Mouse (Mus musculus): ENCODE results near the gene Zfp764.
"Not testable (repeated sequence)": the region's sequence is repeated elsewhere in the genome, so short reads cannot be mapped to it uniquely, and the experiment has no call there.

Gene Zfp764

DNA sequence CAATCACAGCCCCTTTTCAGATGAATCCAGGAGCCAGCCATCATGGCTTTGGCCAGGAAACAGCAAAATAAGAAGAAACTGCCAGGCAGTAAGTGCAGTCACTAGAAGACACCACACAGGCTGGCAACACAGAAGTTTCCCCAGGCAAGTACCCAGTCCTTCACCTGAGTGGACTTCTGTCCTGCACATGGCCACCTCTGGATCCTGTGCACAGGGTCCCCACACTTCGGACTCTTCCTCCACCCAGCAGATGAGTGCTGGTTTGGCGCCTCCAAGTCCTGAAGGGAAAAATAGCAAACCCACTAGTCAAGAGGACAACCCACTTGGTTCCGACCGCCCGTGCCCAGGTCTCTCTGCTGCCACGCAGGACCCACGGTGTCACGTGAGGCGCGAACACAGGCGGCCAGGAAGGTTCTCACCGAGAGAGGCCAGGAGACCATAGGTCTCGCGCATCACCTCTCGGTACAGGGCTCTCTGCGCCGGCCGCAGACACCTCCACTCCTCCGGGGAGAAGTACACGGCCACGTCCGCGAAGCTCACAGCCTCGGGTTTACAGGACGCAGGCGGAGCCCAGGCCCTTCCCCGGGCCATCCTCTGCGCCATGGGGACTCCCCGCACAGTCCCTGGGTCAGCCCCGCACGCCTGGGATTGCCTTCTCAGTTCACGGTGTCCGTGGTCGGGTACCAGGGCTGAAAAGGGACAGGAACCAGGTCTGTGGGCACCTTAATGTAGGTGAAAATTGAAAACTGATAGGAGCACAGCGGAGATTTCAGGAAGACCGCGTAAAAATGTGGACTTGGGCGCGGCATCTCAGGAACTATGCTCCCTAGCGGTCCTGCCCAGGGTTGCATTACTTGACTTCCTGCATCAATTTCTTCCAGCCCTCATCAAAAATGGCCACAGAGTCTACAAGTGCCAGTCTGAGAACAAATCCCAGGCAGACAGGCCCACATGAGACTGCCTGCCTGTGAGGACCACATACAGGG, at the start of gene Zfp764:
TSS of gene Zfp764 (minus strand) at position 821 of the 986 bp plus-strand sequence.
- peak; percentile 79 for DNase-seq (ENCODE audit: low spot score)

DNA sequence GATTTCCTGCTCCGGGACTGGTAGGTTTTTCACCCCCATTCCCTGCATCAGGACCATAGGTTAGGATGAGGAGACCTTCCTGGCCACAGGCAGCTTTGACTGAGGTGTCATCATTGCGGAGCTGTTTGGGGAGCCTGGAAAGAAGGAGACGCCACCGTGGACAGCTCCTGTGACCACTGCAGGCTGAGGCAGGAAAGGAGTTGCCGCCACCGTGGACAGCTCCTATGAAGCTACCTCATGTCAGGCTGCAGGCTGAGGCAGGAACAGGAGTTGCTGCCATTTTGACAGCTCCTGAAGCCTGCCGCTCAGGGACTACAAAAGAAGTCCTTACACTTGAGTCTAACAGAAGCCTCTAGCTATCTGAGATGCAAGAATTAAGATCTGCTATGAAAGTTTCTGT, 48.3 kb upstream of the Zfp764 start:
- no peak for DNase-seq (ENCODE audit: low spot score)

DNA sequence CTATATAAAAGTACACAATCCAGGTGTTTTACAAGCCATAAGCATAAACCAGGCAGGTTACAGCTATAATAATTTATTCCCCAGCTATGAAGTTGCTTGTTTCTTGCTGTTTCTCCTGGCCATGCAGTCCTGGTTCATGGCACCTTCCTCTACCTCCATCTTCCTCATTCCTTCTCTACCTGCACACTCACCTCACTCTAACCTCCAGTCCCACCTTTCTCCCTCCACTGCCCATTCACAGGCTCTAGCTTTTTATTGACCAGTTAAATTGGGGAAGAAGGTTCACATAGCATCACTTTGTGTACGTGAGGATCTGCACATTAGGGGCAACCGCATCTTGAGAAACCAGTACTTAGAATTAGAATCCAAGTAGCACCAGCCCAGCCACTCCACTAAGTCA, 46.4 kb upstream of the Zfp764 start:
- DNase-seq (ENCODE audit: low spot score) = no peak

DNA sequence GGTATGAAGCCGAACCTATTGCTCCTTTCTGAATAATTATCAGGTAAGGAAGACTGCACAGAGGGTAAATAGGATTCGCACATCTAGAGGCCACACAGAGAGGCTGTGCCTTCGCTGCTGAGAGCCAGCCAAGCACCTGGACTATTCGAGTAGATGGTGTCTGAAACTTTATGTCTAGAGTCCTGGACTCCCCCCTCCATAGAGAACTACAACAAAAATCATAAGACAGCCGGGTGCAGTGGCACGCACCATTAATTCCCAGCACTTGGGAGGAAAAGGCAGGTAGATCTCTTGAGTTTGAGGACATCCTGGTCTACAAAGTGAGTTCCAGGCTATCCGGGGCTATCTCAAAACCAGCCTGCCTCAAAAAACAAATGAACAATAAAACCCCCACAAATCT, 43.3 kb upstream of the Zfp764 start:
- no peak for DNase-seq (ENCODE audit: low spot score)

DNA sequence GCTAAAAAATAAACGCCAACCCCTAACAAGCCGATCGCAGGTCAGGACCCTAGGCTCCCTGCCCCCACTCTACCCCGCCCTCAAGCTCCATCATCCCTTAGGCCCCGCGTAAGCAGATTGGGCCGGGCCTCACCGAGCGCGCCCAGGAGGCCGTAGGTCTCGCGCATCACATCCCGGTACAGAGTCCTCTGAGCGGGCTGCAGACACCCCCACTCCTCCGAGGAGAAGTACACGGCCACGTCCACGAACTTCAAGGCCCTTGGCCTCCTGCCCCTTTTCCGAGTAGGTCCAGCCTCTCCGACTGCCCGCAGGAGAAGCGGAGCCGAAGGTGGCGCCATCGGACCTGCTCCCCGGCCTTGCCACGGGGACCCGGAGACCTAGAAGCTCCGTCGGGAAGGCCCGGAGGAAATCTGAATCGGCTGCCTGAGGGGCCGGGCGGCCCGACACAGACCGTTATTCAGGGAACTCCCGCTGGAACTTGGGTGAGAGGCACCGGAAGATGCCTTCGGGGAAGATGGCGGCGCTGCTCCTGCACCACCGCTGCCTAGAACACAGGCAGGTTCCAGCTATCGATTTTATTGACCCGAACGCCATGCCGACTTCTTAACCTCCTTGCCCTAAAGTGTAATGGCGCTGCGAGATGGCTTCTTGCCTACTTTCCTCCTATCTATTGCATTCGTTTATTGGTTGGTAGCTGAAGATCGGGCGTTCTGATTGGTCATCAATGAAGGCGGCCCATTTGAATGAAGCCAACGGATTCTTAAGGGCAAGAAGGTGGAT, 42.1 kb upstream of the Zfp764 start, which contains the start of gene Zfp689:
TSS of gene Zfp689 (minus strand) at position 638 of the 780 bp plus-strand sequence.
- DNase-seq (ENCODE audit: low spot score) = peak; percentile 96

DNA sequence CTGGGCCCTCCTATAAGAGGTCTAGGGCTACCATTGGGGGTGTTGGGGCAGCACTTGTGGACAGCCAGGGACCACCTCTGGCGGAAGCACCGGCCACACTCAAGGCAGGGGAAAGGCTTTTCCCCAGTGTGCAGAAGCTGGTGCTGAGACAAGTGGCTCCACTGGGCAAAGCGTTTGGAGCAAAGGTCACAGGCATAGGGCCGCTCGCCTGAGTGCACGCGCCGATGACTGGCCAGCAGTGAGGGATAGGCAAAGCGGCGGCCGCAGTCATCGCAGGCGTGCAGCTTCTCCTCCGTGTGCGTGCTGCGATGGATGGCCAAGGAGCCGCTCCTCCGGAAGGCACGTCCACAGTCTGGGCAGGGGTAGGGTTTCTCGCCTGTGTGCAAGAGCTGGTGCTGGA, 37.4 kb upstream of the Zfp764 start:
- DNase-seq (ENCODE audit: low spot score) = no peak

DNA sequence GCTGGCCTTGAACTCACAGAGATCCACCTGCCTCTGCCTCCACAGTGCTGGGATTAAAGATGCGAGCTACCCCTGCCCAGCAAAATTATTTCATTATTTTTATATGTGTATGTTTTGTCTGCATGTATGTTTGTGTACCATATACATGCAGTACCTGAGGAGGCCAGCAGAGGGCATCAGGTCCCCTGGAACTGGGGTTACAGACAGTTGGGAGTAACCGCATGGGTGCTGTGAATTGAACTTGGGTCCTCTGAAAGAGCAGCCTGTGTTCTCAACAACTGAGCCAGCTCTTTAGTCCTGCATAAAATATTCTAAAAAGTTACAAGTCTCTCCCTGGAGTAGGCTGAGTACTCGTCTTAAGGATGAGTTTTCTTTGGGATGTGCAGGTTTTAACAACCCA, 31.1 kb upstream of the Zfp764 start:
- no peak for DNase-seq (ENCODE audit: low spot score)

DNA sequence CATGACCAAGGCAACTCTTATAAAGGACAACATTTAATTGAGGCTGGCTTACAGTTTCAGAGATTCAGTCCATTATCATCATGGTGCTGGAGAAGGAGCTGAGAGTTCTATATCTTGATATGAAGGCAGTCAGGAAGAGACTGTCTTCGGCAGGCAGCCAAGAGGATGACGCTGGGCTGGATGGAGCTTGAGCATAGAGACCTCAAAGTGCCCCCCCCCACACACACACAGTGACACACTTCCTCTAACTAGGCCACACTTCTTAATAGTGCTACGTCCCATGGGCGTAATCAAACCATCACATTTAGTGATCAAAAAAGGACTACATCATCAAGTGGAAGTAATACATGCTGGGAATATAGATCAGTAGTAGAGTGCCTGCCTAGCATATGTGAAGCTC, 28.6 kb upstream of the Zfp764 start:
- no peak for DNase-seq (ENCODE audit: low spot score)

GRCm38 (mm10) chr7:127426354-127426753, 19.7 kb upstream of the Zfp764 start:
- no peak for DNase-seq (ENCODE audit: low spot score)

GRCm38 (mm10) chr7:127425911-127426310, 19.3 kb upstream of the Zfp764 start:
- DNase-seq (ENCODE audit: low spot score) = no peak

- no peak for DNase-seq (ENCODE audit: low spot score)
Observed at GRCm38 (mm10) chr7:127425291-127425690, 18.7 kb upstream of the Zfp764 start.

- DNase-seq (ENCODE audit: low spot score) = no peak
Observed at GRCm38 (mm10) chr7:127422247-127422646, 15.6 kb upstream of the Zfp764 start.

GRCm38 (mm10) chr7:127421388-127422191, 15.0 kb upstream of the Zfp764 start, which contains the start of gene Zfp688:
Gene Zfp688, minus strand, starts transcription at chr7:127422068.
- DNase-seq (ENCODE audit: low spot score) = peak; percentile 84

- no peak for DNase-seq (ENCODE audit: low spot score)
Observed at GRCm38 (mm10) chr7:127411418-127411817, 4.8 kb upstream of the Zfp764 start.

GRCm38 (mm10) chr7:127404101-127404500, 2.5 kb downstream of the Zfp764 start:
- not testable (repeated sequence) for DNase-seq (ENCODE audit: low spot score)

- no peak for DNase-seq (ENCODE audit: low spot score)
Observed at GRCm38 (mm10) chr7:127402980-127403379, 3.6 kb downstream of the Zfp764 start.

- no peak for DNase-seq (ENCODE audit: low spot score)
Observed at GRCm38 (mm10) chr7:127400355-127400754, 6.3 kb downstream of the Zfp764 start.

- no peak for DNase-seq (ENCODE audit: low spot score)
Observed at GRCm38 (mm10) chr7:127393944-127394333, 12.7 kb downstream of the Zfp764 start.

- DNase-seq (ENCODE audit: low spot score) = peak; percentile 98
Observed at GRCm38 (mm10) chr7:127393157-127393943, 13.3 kb downstream of the Zfp764 start, which contains the start of gene E430018J23Rik. Gene E430018J23Rik, minus strand, starts transcription at chr7:127393629.

DNA sequence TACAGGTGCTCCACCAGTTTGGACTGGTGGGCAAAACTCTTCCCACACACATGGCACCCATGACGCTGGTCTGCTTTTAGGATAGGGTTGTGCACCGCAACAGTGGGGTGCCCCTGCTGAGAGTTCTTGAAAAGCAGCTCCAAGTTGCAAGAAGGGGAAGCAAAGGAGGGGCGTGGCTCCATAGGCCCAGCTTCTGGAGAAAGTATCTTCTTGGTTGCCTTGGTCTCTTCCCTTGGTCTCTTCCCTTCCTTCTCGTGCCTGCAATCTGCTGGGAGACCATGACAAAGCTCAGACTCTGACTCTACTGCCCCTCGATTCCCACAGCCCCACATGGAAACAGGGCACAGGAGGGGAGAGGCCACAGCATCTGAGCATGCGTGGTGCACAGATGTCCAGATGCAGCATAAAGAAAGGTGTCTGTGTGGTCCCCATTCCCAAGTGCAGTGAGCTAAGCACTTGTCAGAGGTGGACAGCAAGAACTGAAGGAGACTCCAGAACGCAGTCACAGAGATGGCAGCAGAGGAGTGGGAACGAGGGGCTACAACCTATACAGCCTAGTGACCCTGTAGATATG, 14.3 kb downstream of the Zfp764 start:
- no peak for DNase-seq (ENCODE audit: low spot score)

DNA sequence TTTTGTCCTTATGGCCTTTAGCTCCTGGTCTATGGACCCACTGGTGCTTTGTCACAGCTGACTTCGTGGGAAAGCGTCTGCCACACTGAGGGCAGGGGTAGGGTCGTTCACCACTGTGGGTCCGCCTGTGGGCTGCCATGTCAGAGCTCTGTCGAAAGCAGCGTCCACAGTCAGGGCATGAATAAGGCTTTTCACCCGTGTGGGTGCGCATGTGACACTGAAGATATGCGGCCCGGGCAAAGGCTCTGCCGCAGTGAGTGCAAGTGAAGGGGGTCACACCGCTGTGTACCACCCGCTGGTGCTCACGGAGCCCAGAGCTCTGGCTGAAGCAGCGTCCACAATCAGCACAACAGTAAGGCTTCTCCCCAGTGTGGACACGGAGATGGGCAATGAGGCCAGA, 15.1 kb downstream of the Zfp764 start:
- DNase-seq (ENCODE audit: low spot score) = no peak
